Mouse (Mus musculus) spleen, adult 2 months (tissue): Measurements from ENCODE around the gene Gm48552. TPM values are rescaled to one million over a fixed set of nuclear protein-coding genes. Genes with fewer than 3 reads are reported as not detected.

Source experiments
- DNase-seq, 2 experiments: peaks; one replicate each; pipeline versions ENCODE4 v3.0.0 to v3.0.0-alpha.2; 2012 to 2021; ENCODE audit warnings: low spot score in 2 of 2, low read depth in 1 of 2
- H3K27ac ChIP-seq: fragments of 200-500 bp; 2 replicates; pipeline ENCODE4 v1.5.1; 2012; ENCODE audit warnings: low read length, inconsistent platforms; ENCODE audit not compliant: insufficient read depth
- H3K27me3 ChIP-seq: fragments of 200-500 bp; 2 replicates; pipeline ENCODE4 v1.6.1; 2012; ENCODE audit warnings: mild to moderate bottlenecking, moderate library complexity, low read length, inconsistent platforms; ENCODE audit not compliant: control insufficient read depth, insufficient read depth
- H3K36me3 ChIP-seq: fragments of 200-500 bp; 2 replicates; pipeline ENCODE4 v1.6.1; 2012; ENCODE audit warnings: mild to moderate bottlenecking, low read length, inconsistent platforms; ENCODE audit not compliant: control insufficient read depth, insufficient read depth
- H3K4me1 ChIP-seq: fragments of 200-500 bp; 2 replicates; pipeline ENCODE4 v1.6.1; 2011; ENCODE audit warnings: inconsistent platforms; ENCODE audit not compliant: control insufficient read depth, insufficient read depth, insufficient read length
- H3K4me3 ChIP-seq: fragments of 200-500 bp; 2 replicates; pipeline ENCODE4 v1.5.1; 2011; ENCODE audit warnings: mild to moderate bottlenecking, inconsistent platforms; ENCODE audit not compliant: insufficient read depth, insufficient read length; ENCODE audit errors: extremely low read depth
- CTCF ChIP-seq: fragments of 200-500 bp; IDR thresholded peaks from 2 replicates; pipeline ENCODE4 v1.5.1; 2011; ENCODE audit warnings: mild to moderate bottlenecking, inconsistent platforms; ENCODE audit not compliant: insufficient read depth, insufficient read length, insufficient replicate concordance; ENCODE audit errors: extremely low read depth
- POLR2A ChIP-seq: fragments of 200-500 bp; IDR thresholded peaks from 2 replicates; pipeline ENCODE4 v1.6.1; 2011; ENCODE audit warnings: low read depth, low read length, inconsistent platforms
- WGBS: fragments of 180-500 bp; shearing (Covaris S2); methylation state at CpG from one replicate; pipeline ENCODE4 v1.1.7; 2018; 5-methylcytosine and 5-hydroxymethylcytosine counted together
- polyA plus RNA-seq: library from polyadenylated mRNA; depleted of rRNA; stranded (reverse); fragments of >200 nt; gene quantifications from 2 replicates; pipeline ENCODE4 v1.2.3, GENCODE M21; 2012

Gm48552 gene
- polyA plus RNA-seq, 1 experiment: 2.9 TPM

- DNase-seq: no peak
- H3K4me3 ChIP-seq: no peak overlapping the region
- 95% methylated on average over 6 of the region's 6 CpGs for WGBS
- peaks cover 41% of the 10 kb centered on the region for H3K36me3 ChIP-seq
- no peaks in the 10 kb centered on the region for H3K27me3 ChIP-seq
- H3K4me1 ChIP-seq: no peaks in the 10 kb centered on the region; the same call in none of the 2 replicates
- TF ChIP-seq CTCF (no peak), POLR2A (no peak)
- no peak overlapping the region for H3K27ac ChIP-seq
Observed at GRCm38 (mm10) chr10:81367207-81367495, 21.7 kb upstream of the Gm48552 start.

GRCm38 (mm10) chr10:81375322-81375721 lies 13.5 kb upstream of the Gm48552 start:
- Histone ChIP-seq H3K27ac (no peak overlapping the region), H3K36me3 (peaks cover 7% of the 10 kb centered on the region), H3K27me3 (no peaks in the 10 kb centered on the region), H3K4me1 (peaks cover 16% of the 10 kb centered on the region; the same call in 1 of the 2 replicates), H3K4me3 (no peak overlapping the region)
- no peak for TF ChIP-seq POLR2A
- TF ChIP-seq CTCF: no peak
- no peak for DNase-seq
- WGBS: 97% methylated on average over 10 of the region's 10 CpGs

- H3K27ac ChIP-seq: peak overlapping the region; percentile 0; the same call in 1 of the 2 replicates
- peak overlapping the region; percentile 85; the same call in 1 of the 2 replicates for H3K4me3 ChIP-seq
- no peaks in the 10 kb centered on the region for H3K36me3 ChIP-seq
- peaks cover 16% of the 10 kb centered on the region; the same call in 1 of the 2 replicates for H3K4me1 ChIP-seq
- DNase-seq: no peak
- TF ChIP-seq CTCF (no peak), POLR2A (no peak)
- WGBS: 54% methylated on average over 6 of the region's 6 CpGs
- no peaks in the 10 kb centered on the region for H3K27me3 ChIP-seq
Observed at GRCm38 (mm10) chr10:81376561-81377361, 12.0 kb upstream of the Gm48552 start.

GRCm38 (mm10) chr10:81377362-81377664 lies 11.5 kb upstream of the Gm48552 start:
- WGBS: 15% methylated on average over 2 of the region's 2 CpGs

GRCm38 (mm10) chr10:81377793-81378552 lies 10.8 kb upstream of the Gm48552 start, which contains the start of gene Fzr1:
Gene Fzr1 (minus strand): TSS chr10:81378516.
- no peak for TF ChIP-seq CTCF
- TF ChIP-seq POLR2A: peak; percentile 39
- peaks cover 16% of the 10 kb centered on the region; the same call in 1 of the 2 replicates for H3K4me1 ChIP-seq
- peak within 1 kb of the TSS; percentile 85 for H3K4me3 ChIP-seq
- H3K27ac ChIP-seq: peak within 1 kb of the TSS; percentile 83
- H3K36me3 ChIP-seq: no peaks in the 10 kb centered on the region
- WGBS: 2% methylated on average over 54 of the region's 59 CpGs
- H3K27me3 ChIP-seq: no peaks in the 10 kb centered on the region
- DNase-seq: no peak

More at GRCm38 (mm10) chr10:81377362-81377664, 11.5 kb upstream of the Gm48552 start:
- H3K4me1 ChIP-seq: peaks cover 16% of the 10 kb centered on the region; the same call in 1 of the 2 replicates
- H3K36me3 ChIP-seq: no peaks in the 10 kb centered on the region
- no peak overlapping the region for H3K27ac ChIP-seq
- no peak for TF ChIP-seq CTCF
- no peak for TF ChIP-seq POLR2A
- no peak for DNase-seq
- no peaks in the 10 kb centered on the region for H3K27me3 ChIP-seq
- H3K4me3 ChIP-seq: peak overlapping the region; percentile 85

- Histone ChIP-seq H3K27me3 (no peaks in the 10 kb centered on the region), H3K27ac (peak overlapping the region; percentile 74), H3K4me1 (peaks cover 16% of the 10 kb centered on the region; the same call in 1 of the 2 replicates), H3K36me3 (no peaks in the 10 kb centered on the region), H3K4me3 (peak overlapping the region; percentile 85)
- TF ChIP-seq POLR2A (peak; percentile 35), CTCF (no peak)
- WGBS: under 1% methylated on average over 46 of the region's 46 CpGs
- DNase-seq: peak; percentile 99 to 100
Observed at GRCm38 (mm10) chr10:81378553-81379182, 10.1 kb upstream of the Gm48552 start.

- Histone ChIP-seq H3K4me1 (peaks cover 16% of the 10 kb centered on the region; the same call in 1 of the 2 replicates), H3K27me3 (no peaks in the 10 kb centered on the region), H3K27ac (peak overlapping the region; percentile 74), H3K36me3 (no peaks in the 10 kb centered on the region), H3K4me3 (peak overlapping the region; percentile 71)
- WGBS: 57% methylated on average over 3 of the region's 3 CpGs
- TF ChIP-seq CTCF (no peak), POLR2A (no peak)
- DNase-seq: no peak
Observed at GRCm38 (mm10) chr10:81379183-81379553, 9.6 kb upstream of the Gm48552 start.
